Mouse (Mus musculus) mature B cell (primary cell): ENCODE measurements around the gene Hcfc1.

Experiments
- in situ Hi-C: fragments of 300-500 bp; cut with MboI; formaldehyde crosslinking; loops from 2 replicates; pipeline ENCODE4 v1.14.3; 2019

Hcfc1 gene

DNA sequence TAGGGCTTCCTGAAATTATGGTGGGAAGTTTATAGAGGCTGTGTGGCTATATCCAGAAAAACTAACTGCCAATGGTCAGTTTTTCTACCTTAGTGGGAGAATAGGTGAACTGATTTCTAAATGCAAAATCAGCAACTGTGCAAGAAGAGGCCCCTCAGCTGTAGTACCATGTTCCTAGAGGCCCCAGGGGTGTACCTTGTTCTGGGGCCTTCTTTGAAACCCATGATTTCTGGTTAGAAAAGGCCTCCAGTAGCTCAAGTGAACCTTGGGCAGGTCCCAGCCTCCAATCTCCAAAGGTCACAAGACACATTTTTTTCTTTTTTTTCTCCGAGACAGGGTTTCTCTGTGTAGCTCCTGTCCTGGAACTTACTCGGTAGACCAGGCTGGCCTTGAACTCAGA lies 23.9 kb downstream of the Hcfc1 start:
- in situ Hi-C loops, result no loop called here

DNA sequence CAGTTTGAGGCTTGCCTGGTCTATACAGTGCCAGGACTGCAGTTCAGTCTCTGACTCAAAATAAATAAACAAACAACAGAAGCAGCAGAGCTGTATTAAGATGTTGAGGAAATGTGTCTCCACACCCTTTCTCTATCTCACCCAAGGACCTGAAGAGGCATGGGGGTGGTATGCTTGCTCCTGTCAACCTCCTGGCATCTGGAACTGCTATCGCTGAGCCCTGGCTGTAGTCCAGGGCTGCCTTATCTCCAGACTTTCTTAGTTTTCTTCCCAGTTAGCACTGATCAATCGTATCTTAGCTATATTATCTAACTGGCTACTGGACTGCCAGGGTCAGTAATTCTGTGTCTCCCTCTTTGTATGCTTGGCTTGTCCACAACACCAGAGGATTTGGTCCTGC lies 24.3 kb downstream of the Hcfc1 start:
- in situ Hi-C loops, result no loop called here

DNA sequence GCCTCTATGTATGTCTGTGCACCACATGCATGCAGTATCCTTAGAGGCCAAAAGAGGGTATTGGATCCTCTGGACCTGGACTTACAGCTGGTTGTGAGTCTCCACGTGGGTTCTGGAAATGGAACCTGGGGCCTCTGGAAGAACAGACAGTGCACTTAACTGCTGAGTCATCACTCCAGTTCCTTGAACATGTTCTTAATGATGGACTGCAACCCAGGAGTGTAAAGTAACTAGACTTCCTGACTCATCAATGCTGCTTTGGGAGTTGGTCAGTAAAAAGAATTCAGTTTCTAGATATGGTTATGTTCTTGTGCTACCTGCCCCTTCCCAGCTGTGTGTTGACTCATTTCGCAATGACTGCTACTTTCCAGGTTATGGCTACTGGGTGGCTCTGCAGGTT lies 34.3 kb downstream of the Hcfc1 start:
- in situ Hi-C loops, result no loop called here

DNA sequence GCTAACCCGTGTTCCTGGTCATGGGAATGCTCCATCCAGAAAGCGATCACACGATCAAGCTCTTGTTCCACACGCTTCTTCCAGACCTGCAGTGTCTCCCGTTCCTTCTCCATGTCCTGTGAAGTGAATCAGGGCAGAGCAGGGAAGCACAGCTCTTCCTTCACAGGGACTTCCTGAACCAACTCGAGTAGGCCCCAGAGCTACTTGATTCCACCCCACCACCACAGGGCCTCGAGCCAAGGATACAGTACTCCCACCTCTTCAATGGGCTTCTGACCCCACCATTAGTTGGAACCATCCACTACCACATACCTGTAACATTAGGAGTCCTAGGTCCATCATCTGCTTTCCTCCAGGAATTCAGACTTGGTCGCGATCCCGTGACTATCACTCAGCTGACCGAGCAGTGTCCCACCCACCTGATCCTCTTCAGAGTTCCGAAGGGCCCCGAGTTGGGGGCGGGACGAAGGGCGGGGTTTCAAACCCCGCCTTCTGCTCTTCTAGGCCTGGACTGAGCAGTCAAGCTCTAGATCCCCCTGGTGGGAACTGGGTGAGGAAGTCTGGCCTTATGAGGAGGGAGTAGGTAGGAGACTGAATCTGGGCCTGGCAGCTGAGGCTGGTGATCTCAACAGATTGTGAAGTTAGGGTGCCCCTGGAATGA lies 35.6 kb downstream of the Hcfc1 start, which contains the start of gene Renbp:
TSS of gene Renbp (minus strand) at position 449 of the 661 bp plus-strand sequence.
- in situ Hi-C loops, result no loop called here

DNA sequence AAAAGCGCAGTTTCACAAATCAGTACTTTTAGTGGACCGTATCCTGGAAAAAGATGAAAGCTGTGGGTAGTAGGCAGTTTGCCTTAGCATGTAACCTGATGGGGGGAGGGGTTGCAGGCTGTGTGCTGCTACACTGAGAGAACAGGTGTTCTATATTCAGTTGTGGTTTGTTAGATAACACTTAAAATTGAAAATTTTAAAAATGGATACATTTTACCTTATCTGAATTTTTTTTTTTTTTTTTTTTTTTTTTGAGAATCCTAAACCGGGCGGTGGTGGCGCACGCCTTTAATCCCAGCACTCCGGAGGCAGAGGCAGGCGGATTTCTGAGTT lies 43.6 kb downstream of the Hcfc1 start:
- in situ Hi-C loops, result no loop called here

DNA sequence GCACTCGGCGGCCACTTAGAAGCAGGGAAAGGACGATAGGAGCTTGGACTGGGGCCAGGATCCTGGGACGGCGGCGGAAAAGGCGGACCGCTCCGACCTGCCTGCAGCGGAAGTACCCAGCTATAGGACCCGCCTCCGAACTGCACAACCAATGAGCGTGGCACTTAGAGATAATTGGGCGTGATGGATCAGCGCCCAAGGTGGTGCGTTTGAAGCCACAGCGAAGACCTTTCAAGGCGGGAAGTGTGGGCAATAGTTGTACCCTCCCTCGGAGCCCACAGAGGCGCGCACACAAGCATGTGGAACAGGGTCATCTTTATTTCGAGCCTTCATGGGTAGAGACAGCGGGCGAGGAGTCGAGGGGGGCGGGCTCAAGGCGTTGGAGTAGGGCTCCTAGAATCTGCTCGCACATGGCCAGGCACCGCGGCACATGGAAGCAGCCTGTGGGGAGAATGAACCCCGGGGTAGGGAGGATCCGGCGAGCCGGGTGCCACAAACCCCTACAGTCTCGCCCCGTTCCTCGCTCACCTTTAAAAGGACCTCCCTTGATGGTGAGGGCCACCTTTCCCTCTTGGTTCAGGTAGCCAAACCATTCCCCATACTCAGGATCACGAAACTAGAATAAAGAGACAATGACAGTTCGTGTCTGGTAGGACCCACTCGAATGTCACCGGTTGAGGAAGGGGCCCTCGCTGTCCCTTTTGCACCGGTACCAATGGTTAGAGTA lies 44.2 kb downstream of the Hcfc1 start, which contains the start of the genes Arhgap4 and Naa10:
TSS of gene Arhgap4 (minus strand) at position 48 of the 727 bp plus-strand sequence.
TSS of gene Naa10 (minus strand) at position 122 of the 727 bp plus-strand sequence.
- in situ Hi-C loops, result no loop called here

DNA sequence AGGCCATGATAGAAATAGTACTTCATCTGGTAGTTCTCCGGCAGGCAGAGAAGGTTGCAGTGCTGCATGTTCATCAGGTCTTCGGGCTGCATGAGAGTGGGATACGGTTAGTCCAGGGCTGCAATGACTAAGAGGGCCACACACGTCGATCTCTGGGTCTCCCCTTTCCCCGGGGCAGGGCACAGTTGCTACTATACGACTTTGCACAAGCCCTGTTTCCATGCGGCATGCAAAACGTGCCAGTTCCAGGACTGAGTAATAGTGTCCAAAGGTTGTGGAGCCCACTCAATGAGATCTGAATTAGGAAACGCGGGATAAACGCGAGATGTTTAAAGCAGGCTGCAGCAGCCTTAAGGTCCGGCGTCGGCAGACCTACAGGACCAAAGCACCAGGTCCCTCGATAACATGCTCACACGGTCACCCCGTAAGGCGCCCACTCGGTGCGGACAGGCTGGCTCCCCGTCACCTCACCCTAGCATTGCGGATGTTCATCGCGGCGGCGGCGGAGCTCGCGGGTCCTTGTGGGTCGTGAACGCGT lies 44.8 kb downstream of the Hcfc1 start:
- in situ Hi-C loops, result no loop called here

DNA sequence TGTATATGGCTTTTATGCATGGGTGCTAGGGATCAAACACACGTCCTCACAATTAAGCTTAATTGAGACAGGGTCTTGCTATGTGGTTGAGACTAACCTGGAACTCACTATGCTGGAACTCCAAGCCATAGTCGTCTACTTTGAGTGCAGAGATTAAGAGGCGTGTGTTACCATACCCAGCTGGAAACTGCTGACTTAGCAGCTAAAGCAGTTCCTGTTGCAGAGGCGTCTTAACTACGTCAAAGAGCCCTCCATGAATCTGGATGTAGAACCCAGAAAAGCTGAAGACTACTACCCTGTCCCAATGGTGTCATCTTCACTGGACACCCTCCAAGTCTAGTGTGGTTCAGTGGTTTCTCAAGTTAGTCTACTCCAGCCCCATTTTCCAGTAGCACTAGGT lies 47.5 kb downstream of the Hcfc1 start:
- in situ Hi-C loops, result no loop called here

DNA sequence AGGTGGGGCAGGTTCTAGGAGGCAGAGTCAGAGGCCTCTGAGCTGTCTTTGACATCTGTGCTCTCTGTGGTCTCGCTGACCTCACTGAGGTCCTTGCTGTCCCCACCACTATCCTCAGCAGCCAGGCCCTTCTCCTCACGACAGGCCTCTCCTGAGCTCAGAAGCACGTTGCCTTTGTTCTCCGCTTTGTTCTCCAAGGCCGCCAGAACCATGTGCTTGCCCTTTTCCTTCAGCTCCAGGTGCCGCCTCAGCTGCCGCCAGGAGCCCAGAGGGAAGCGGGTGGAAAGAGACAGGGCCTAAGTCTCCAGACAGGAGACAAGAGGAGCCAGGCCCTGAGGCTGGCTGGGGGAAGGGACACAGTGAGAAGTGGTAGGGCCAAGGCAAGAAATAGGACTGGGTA lies 49.2 kb downstream of the Hcfc1 start:
- in situ Hi-C loops, result no loop called here

DNA sequence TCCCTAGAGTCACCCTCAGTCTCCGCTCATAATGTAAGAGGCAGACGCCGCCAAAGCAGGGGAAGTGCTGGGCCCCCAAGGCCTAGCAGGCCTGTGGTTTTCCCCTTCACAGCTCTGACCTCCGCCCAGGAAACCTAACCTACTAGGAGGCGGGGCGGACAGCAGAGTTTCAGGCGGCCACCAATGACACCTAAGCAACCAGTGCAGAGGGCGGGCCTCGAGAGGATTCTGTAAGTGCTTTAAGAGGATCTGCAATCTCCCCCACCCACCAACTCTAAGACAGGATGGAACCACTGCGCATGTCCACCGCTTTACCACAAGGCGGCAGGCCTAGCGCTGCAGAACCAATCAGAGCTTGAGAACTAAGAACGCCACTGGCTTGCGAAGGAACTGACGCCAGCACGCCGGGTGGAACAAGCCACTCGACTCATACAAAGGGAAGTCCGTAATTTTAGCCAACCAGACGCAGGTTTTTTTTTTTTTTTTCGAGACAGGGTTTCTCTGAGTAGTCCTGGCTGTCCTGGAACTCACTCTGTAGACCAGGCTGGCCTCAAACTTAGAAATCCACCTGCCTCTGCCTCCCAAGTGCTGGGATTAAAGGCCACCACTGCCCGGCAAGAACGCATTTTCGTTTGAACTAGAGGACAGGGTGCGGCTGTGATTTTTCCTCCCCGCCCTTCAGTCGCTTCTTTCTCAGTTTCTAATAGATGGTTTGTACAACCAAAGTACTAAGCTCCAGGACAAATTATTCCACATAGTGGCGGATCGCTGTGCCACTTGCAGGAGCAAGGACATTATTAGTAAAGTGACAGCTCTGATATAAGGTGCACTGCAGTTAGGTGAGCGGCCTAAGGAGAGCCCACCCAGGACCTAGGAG lies 51.1 kb downstream of the Hcfc1 start:
- in situ Hi-C loops, result no loop called here

DNA sequence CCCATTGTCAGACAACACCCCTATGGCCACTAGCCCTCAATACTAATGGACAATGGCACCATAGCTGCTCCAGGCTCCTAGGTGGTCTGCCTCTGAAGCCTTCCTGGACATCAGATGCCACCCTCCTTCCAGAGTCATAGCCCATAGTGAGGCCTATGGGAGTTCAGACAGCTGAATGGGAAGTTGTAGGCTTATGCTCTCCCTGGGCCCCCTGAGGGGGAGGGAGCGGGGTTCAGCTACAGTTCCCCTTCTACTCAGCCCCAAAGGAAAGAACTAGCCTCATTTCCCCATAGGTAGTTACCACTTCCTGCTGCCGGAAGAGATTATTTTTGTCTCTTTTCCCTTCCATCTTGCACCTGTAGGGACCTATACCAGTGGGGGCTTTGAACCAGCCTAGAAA lies 54.6 kb downstream of the Hcfc1 start:
- in situ Hi-C loops, result no loop called here

DNA sequence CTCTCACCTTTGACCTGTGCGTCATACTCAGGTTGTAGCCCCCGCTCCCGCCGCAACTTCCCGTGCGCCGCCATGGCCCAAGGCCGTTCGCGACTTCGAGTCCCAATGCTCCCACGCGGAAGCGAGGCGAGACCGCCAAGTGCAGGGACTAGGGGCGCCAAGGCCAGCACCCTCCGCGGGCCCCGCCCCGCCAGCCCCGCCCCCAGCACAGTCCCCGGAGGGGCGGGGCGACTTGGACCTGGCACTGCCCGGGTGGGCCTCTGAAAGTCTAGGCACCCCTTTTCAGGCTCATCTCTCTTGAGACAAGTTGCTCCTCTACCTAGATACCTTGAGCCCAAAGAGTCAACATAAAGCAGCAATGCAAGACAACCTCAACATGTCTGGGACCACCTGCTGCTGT lies 55.0 kb downstream of the Hcfc1 start:
- in situ Hi-C loops, result no loop called here

DNA sequence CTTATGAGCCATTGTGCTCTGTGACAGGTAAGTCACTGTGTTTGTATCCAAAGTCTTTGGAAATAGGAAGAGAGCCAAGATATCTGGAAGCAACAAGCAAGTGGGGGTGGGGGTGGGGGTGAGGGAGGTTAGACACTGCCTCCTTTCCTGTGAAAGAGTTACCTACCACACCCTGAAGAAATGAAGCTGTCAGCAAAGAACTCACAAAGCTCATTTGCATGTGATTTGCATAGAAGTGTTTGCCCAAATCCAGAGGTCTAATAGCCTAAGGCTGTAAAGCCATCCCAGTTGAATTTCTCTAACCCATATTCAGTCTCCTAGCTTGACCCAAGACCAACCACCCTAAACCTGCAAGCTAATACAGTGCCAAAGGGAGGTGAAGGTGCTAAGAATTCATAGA lies 55.7 kb downstream of the Hcfc1 start:
- in situ Hi-C loops, result no loop called here

DNA sequence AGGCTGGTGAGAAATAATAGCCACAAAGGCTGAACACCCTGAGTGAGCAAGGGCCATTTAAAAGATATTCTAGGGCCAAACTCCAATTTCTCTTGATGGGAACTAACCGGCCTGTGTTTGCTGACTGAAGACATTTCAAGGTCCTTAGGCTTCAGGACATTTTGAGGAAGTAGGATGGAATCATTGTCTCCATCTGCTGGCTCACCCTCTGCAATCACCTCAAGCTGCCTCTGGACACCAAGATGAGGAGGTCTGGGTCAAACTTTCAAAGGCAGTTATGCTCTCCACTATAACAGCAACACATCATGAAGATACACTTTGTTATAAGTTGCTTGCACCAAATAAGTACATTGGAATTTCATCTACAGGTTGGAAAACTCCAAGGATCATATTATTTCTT lies 56.1 kb downstream of the Hcfc1 start:
- in situ Hi-C loops, result no loop called here

DNA sequence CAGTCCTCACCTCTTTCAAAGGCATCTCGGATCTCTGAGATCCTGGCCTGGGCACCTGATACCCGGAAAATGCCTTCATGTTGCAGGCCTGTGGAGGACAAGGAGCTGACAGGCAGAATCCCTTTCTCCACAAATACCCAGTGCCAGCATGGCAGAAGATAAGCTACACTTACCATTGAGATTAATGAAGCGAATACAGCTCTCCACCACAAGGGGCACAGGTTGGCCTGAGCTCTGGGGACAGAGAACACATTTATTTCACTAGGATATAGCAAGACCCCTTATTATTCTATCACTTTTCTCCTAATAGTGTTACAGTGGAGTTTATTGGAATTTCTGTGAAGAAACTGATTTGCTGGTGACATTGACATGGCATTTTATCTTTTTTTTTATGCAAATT lies 68.2 kb downstream of the Hcfc1 start:
- in situ Hi-C loops, result no loop called here

DNA sequence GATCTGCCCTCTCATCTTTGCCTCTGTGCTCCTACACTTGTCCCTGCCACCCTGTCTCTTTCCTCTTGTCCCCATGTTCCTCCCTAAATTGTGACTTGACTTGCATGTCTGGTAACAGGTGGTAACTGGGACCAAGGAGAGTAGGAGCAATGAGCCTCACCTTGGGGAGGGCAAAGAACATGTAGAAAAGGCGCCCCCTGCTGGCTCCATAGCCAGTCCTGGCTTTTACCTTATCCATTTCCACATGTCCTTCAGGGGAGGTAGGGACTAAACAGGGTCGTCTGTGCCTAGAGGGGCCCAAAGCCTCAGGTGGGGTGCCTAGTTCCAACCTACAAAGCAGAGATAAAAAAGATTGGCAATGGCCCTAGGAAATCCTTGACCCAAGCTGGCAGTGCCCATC lies 70.4 kb downstream of the Hcfc1 start, which contains the start of gene L1cam:
TSS of gene L1cam (minus strand) at position 387 of the 400 bp plus-strand sequence.
- in situ Hi-C loops, result no loop called here

DNA sequence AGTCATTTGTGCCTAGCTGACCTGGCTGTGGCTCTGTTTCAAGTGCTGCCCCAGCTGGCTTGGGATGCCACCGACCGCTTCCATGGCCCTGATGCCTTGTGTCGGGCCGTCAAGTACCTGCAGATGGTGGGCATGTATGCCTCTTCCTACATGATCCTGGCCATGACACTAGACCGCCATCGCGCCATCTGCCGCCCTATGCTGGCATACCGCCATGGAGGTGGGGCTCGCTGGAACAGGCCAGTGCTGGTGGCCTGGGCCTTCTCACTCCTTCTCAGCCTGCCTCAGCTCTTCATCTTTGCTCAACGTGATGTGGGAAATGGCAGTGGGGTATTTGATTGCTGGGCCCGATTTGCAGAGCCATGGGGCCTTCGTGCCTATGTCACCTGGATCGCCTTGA lies 73.3 kb downstream of the Hcfc1 start:
- in situ Hi-C loops, result no loop called here
